Mouse (Mus musculus): Measurements from ENCODE around the gene Ttn. TPM values are rescaled to one million over a fixed set of nuclear protein-coding genes. Genes with fewer than 3 reads are reported as not detected.

Ttn gene
- total and polyA plus RNA-seq, 3 experiments, result under 0.01 to 0.03 TPM; not detected in 1

DNA sequence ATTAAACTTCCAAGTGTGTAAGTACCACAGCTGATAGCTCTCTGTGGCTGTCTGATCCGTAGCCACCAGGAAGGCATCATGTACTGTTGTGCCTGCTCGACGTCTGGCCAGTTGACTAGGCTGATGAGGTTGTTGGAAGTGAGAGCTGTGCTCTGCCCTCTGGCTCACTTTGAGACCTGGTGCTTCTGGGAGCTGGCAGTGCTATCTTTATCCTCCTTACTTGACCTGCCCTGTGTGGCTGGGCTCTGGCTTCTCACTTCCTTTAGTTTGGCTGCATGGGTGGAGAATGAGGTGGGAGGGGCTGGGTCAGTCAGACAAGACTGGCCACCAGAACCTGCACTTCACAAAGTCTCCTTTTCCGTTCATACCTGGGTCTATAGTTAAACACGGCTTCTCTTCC, 16.0 kb upstream of the Ttn start:
- Histone ChIP-seq H3K27ac (ENCODE audit: control insufficient read depth, low read depth, low read length) (no peak overlapping the region), H3K4me1 (ENCODE audit: control insufficient read depth in 1 of 2, insufficient read depth in 2 of 2, low read length in 2 of 2) (no peaks in the 10 kb centered on the region), H3K36me3 (ENCODE audit: control insufficient read depth in 1 of 2, insufficient read depth in 2 of 2, low read length in 2 of 2) (no peaks in the 10 kb centered on the region), H3K79me2 (ENCODE audit: control insufficient read depth, insufficient read depth, low read length, poor library complexity) (no peaks in the 10 kb centered on the region), H3K9ac (ENCODE audit: control insufficient read depth, low read depth, low read length, poor library complexity, severe bottlenecking) (no peak overlapping the region), H3K27me3 (ENCODE audit: control insufficient read depth in 1 of 2, insufficient read depth in 2 of 2, low read length in 2 of 2) (no peaks in the 10 kb centered on the region), H3K4me3 (ENCODE audit: control insufficient read depth in 1 of 2, insufficient read depth in 1 of 2, low read depth in 2 of 2, low read length in 2 of 2) (no peak overlapping the region), H3K9me3 (replicated peaks; ENCODE audit: insufficient read depth, low read length) (no peaks in the 10 kb centered on the region)
- TF ChIP-seq TBP (IDR thresholded peaks at IDR 0.05; ENCODE audit: low read depth, low read length) (no peak), ZMIZ1 (IDR thresholded peaks at IDR 0.05; ENCODE audit: low read depth, low read length) (no peak), HCFC1 (IDR thresholded peaks at IDR 0.05; ENCODE audit: low read depth, low read length) (no peak), RCOR1 (IDR thresholded peaks at IDR 0.05; ENCODE audit: low read depth, low read length) (no peak), MAZ (IDR thresholded peaks at IDR 0.05; ENCODE audit: low read depth, low read length) (no peak), EP300 (IDR thresholded peaks at IDR 0.05; ENCODE audit: low read depth in 1 of 2, low read length in 2 of 2) (no peak), POLR2A (IDR thresholded peaks at IDR 0.05; ENCODE audit: control insufficient read depth in 1 of 2, insufficient read depth in 1 of 2, low read depth in 1 of 2, low read length in 2 of 2, poor library complexity in 1 of 2) (no peak), SMC3 (IDR thresholded peaks at IDR 0.05; ENCODE audit: low read depth, low read length) (no peak), GABPA (IDR thresholded peaks at IDR 0.05; ENCODE audit: low read depth, low read length) (no peak), POLR2AphosphoS2 (IDR thresholded peaks at IDR 0.05; ENCODE audit: low read length) (no peak), ZKSCAN1 (IDR thresholded peaks at IDR 0.05; ENCODE audit: low read depth, low read length) (no peak), ZC3H11A (IDR thresholded peaks at IDR 0.05; ENCODE audit: low read depth, low read length) (no peak)
- DNase-seq (ENCODE audit: low read depth, low spot score), result no peak

DNA sequence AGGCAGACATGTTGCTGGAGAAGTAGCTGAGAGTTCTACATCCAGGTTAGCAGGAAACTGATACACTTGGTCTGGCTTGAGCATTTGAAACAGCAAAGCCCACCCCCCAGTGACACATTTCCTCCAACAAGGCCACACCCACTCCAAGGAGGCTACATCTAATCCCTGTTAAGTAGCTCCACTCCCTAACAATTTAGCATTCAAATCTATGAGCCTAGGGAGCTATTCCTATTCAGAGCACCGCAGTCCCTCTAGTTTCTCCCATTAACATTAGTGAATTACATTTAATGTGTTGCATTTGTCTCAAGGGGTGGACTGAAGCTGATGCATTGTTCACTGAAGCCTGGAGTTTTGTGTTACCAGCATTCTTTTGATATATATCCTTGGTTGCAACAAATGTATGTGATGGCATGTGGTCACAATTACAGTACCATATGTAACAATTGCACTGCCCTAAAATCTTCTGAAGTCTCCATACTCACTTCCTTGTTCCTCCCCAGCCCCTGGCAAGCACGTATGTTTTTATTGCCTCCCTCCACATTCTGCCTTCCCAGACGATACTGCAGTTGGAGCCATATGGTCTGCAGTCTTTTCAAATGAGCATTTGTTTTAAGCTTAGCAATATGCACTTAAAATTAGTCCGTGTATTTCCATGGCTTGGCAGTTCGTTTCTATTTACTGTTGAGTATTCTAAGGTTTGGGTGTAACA, 10.3 kb upstream of the Ttn start:
- DNase-seq (ENCODE audit: low read depth, low spot score), result no peak
- H3K4me3 ChIP-seq (ENCODE audit: control insufficient read depth in 1 of 2, insufficient read depth in 1 of 2, low read depth in 2 of 2, low read length in 2 of 2), result no peak overlapping the region
- no peak overlapping the region for H3K27ac ChIP-seq (ENCODE audit: control insufficient read depth, low read depth, low read length)
- no peaks in the 10 kb centered on the region for H3K4me1 ChIP-seq (ENCODE audit: control insufficient read depth in 1 of 2, insufficient read depth in 2 of 2, low read length in 2 of 2)
- no peaks in the 10 kb centered on the region for H3K36me3 ChIP-seq (ENCODE audit: control insufficient read depth in 1 of 2, insufficient read depth in 2 of 2, low read length in 2 of 2)
- H3K9ac ChIP-seq (ENCODE audit: control insufficient read depth, low read depth, low read length, poor library complexity, severe bottlenecking), result no peak overlapping the region
- H3K27me3 ChIP-seq (ENCODE audit: control insufficient read depth in 1 of 2, insufficient read depth in 2 of 2, low read length in 2 of 2), result no peaks in the 10 kb centered on the region
- no peak for TF ChIP-seq NRF1 (IDR thresholded peaks at IDR 0.05; ENCODE audit: insufficient read depth, low read depth, low read length, poor library complexity, severe bottlenecking)
- TF ChIP-seq RAD21 (IDR thresholded peaks at IDR 0.05; ENCODE audit: low read depth, low read length), result no peak
- no peak for TF ChIP-seq ELF1 (IDR thresholded peaks at IDR 0.05; ENCODE audit: low read depth, low read length)
- TF ChIP-seq MAZ (IDR thresholded peaks at IDR 0.05; ENCODE audit: low read depth, low read length), result no peak
- no peak for TF ChIP-seq MAFK (IDR thresholded peaks at IDR 0.05; ENCODE audit: borderline replicate concordance, low read depth, low read length)
- TF ChIP-seq MYB (IDR thresholded peaks at IDR 0.05; ENCODE audit: low read depth, low read length), result no peak
- no peak for TF ChIP-seq SMC3 (IDR thresholded peaks at IDR 0.05; ENCODE audit: low read depth, low read length)
- TF ChIP-seq UBTF (IDR thresholded peaks at IDR 0.05; ENCODE audit: borderline replicate concordance, insufficient read depth, low read depth, low read length), result no peak
- no peaks in the 10 kb centered on the region for H3K9me3 ChIP-seq (replicated peaks; ENCODE audit: insufficient read depth, low read length)
- H3K79me2 ChIP-seq (ENCODE audit: control insufficient read depth, insufficient read depth, low read length, poor library complexity), result no peaks in the 10 kb centered on the region

Measured in MEL (cell line).